Mouse (Mus musculus) neural tube, embryonic 13.5 days (tissue): ENCODE results near the gene 2410015M20Rik. TPM values are rescaled to one million over a fixed set of nuclear protein-coding genes. Genes with fewer than 3 reads are reported as not detected.

Source experiments
- ATAC-seq: fragments of 200-750 bp; cut with Nextera tagmentation; 2 replicates; pipeline ENCODE4 v1.8.0; 2017; ENCODE audit warnings: low read depth, mild to moderate bottlenecking, moderate TSS enrichment, moderate library complexity
- H3K27ac ChIP-seq: fragments of 300-500 bp; sonication (generic); replicated peaks from 2 replicates; pipeline ENCODE4 v1.5.1; 2015; ENCODE audit warnings: moderate library complexity, mild to moderate bottlenecking, inconsistent platforms
- H3K27me3 ChIP-seq: fragments of 300-500 bp; sonication (generic); 2 replicates; pipeline ENCODE4 v1.6.1; 2015; ENCODE audit warnings: mild to moderate bottlenecking, inconsistent platforms
- H3K36me3 ChIP-seq: fragments of 300-500 bp; sonication (generic); 2 replicates; pipeline ENCODE4 v1.6.1; 2015; ENCODE audit warnings: mild to moderate bottlenecking, inconsistent platforms
- H3K4me1 ChIP-seq: fragments of 300-500 bp; sonication (generic); replicated peaks from 2 replicates; pipeline ENCODE4 v1.6.1; 2015; ENCODE audit warnings: inconsistent platforms
- H3K4me2 ChIP-seq: fragments of 300-500 bp; sonication (generic); 2 replicates; pipeline ENCODE4 v1.6.1; 2015; ENCODE audit warnings: inconsistent platforms, mild to moderate bottlenecking, moderate library complexity
- H3K4me3 ChIP-seq: fragments of 300-500 bp; sonication (generic); 2 replicates; pipeline ENCODE4 v1.5.1; 2015; ENCODE audit warnings: mild to moderate bottlenecking, inconsistent platforms
- H3K9ac ChIP-seq: fragments of 300-500 bp; sonication (generic); 2 replicates; pipeline ENCODE4 v1.6.1; 2015; ENCODE audit warnings: moderate library complexity, mild to moderate bottlenecking, inconsistent platforms
- H3K9me3 ChIP-seq: fragments of 300-500 bp; sonication (generic); 2 replicates; pipeline ENCODE4 v1.6.1; 2016; ENCODE audit warnings: inconsistent platforms
- WGBS: fragments of 180-500 bp; shearing (Covaris S2); methylation state at CpG from one replicate; pipeline ENCODE4 v1.1.7; 2015; 5-methylcytosine and 5-hydroxymethylcytosine counted together
- polyA plus RNA-seq: library from polyadenylated mRNA; unstranded; fragments of >200 nt; fragmentation: Nextera tagmentation; extraction: Ambion mirVana; gene quantifications from 2 replicates; pipeline ENCODE4 v1.2.1, GENCODE M21; 2015

2410015M20Rik gene
- polyA plus RNA-seq, 1 experiment from 2014 or later: 214 TPM

DNA sequence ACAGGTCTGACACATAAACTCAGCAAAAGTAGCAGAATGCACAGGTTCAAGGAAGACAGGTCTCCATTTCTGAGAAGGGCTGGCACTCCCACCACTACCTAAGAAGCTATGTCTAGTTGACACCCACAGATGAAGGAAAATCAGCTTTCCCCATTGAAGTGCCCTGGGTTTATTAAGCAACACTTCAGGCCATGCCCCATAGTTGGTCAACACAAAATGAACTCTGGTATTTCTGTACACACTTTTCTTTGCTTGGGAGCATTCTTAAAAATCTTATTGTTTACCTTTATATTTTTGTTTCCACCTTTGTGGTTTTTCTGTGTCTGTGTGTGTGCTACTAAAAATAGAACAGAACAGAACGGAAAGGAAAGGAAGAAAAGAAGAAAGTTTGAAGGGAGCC is 49.4 kb downstream of the 2410015M20Rik start:
- Histone ChIP-seq H3K9me3 (no peaks in the 10 kb centered on the region), H3K4me2 (no peak overlapping the region), H3K27me3 (no peaks in the 10 kb centered on the region), H3K4me3 (no peak overlapping the region), H3K4me1 (no peaks in the 10 kb centered on the region), H3K9ac (no peak overlapping the region), H3K27ac (no peak overlapping the region), H3K36me3 (peaks cover 45% of the 10 kb centered on the region)
- ATAC-seq: no peak
- WGBS: 75% methylated on average over 1 of the region's 1 CpGs

DNA sequence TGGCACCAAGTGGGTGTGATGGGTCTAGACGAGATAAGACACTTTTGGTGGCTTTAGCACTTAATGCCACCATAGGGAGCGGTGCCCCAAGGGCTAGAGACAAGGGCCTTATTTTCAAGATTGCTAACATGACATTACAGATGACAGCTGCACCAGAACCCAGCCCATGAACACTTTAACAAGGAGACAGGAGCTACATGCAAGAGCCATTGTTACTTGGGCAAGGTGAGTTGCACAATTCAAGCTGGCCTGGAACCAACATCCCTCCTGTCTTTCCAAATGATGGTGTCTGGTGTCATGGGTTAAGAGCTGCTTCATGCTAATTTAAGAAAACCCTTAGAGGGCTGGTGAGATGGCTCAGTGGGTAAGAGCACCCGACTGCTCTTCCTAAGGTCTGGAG is 50.2 kb downstream of the 2410015M20Rik start:
- no peaks in the 10 kb centered on the region for H3K9me3 ChIP-seq
- H3K36me3 ChIP-seq: peaks cover 38% of the 10 kb centered on the region
- H3K9ac ChIP-seq: no peak overlapping the region
- 77% methylated on average over 3 of the region's 3 CpGs for WGBS
- no peak overlapping the region for H3K4me2 ChIP-seq
- no peaks in the 10 kb centered on the region for H3K4me1 ChIP-seq
- no peak for ATAC-seq
- no peaks in the 10 kb centered on the region for H3K27me3 ChIP-seq
- H3K27ac ChIP-seq: 0 out of 2 replicates have a peak overlapping the region, but pooled peaks have one; percentile 4
- no peak overlapping the region for H3K4me3 ChIP-seq

DNA sequence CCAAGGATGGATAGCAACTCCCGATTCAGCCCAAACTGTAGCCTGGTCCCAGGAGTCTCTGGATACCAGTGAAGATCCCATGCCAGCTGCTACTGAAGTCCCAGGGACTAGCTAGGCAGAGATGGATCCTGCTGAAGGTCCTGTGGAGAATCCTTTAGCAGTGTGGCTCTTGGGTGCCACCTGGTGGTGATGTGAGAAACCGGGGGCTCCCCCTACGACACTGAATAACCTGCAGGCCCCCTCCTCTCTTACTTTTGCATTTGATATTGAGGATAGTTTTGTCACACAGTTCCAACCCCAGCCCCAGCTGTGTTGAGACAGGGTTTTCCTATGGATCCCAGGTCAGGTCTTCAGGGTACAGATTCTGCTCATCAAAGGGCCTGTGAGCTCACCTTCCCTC is 51.1 kb downstream of the 2410015M20Rik start:
- H3K9me3 ChIP-seq: no peaks in the 10 kb centered on the region
- 14% methylated on average over 3 of the region's 3 CpGs for WGBS
- no peak overlapping the region for H3K4me2 ChIP-seq
- peak; percentile 75 for ATAC-seq
- 0 out of 2 replicates have a peak overlapping the region, but pooled peaks have one; percentile 4 for H3K27ac ChIP-seq
- H3K27me3 ChIP-seq: no peaks in the 10 kb centered on the region
- peaks cover 28% of the 10 kb centered on the region for H3K36me3 ChIP-seq
- H3K9ac ChIP-seq: no peak overlapping the region
- H3K4me3 ChIP-seq: no peak overlapping the region
- H3K4me1 ChIP-seq: no peaks in the 10 kb centered on the region

Other genes with a start within 250 kb of the 2410015M20Rik start
- gene Ptprs, start 133.3 kb downstream of the 2410015M20Rik start, polyA plus RNA-seq: 251 and 260 TPM in 2 replicates
- gene Znrf4, start 97.3 kb downstream of the 2410015M20Rik start, polyA plus RNA-seq: not detected in 2 replicates
- 1.0 and 1.7 TPM in 2 replicates for gene Gm20219, start 55.4 kb downstream of the 2410015M20Rik start, polyA plus RNA-seq
- 67.6 and 77.2 TPM in 2 replicates for gene Safb2, start 25.2 kb downstream of the 2410015M20Rik start, polyA plus RNA-seq
- 104 and 136 TPM in 2 replicates for gene Safb, start 24.9 kb downstream of the 2410015M20Rik start, polyA plus RNA-seq
- 1,004 and 1,135 TPM in 2 replicates for gene Rpl36, start 3.6 kb upstream of the 2410015M20Rik start, polyA plus RNA-seq
- gene Lonp1, start 17.1 kb upstream of the 2410015M20Rik start, polyA plus RNA-seq: 40.4 and 44.2 TPM in 2 replicates
- 0.90 and 1.7 TPM in 2 replicates for gene Catsperd, start 18.4 kb upstream of the 2410015M20Rik start, polyA plus RNA-seq
- 90.7 and 94.7 TPM in 2 replicates for gene Ranbp3, start 63.5 kb upstream of the 2410015M20Rik start, polyA plus RNA-seq
- 542 and 575 TPM in 2 replicates for gene Ndufa11, start 108.0 kb upstream of the 2410015M20Rik start, polyA plus RNA-seq
- gene Vmac, start 108.3 kb upstream of the 2410015M20Rik start, polyA plus RNA-seq: 16.3 and 17.5 TPM in 2 replicates
- 1.1 and 1.7 TPM in 2 replicates for gene Nrtn, start 147.8 kb upstream of the 2410015M20Rik start, polyA plus RNA-seq
- gene Dus3l, start 155.0 kb upstream of the 2410015M20Rik start, polyA plus RNA-seq: 61.5 and 64.6 TPM in 2 replicates
- 0.95 and 1.1 TPM in 2 replicates for gene Prr22, start 160.5 kb upstream of the 2410015M20Rik start, polyA plus RNA-seq
- 4.6 and 5.2 TPM in 2 replicates for gene Rfx2, start 221.2 kb upstream of the 2410015M20Rik start, polyA plus RNA-seq